Mouse (Mus musculus) small intestine, adult 2 months (tissue): ENCODE measurements around the gene Mapk13.

ENCODE experiments used
- CTCF ChIP-seq: fragments of 200-500 bp; IDR thresholded peaks from 2 replicates; pipeline ENCODE4 v1.5.1; 2012; ENCODE audit warnings: low read depth, mild to moderate bottlenecking, control low read depth, inconsistent platforms, low read length, moderate library complexity, mixed read lengths; ENCODE audit not compliant: insufficient replicate concordance, insufficient read length; ENCODE audit errors: extremely low read depth
- POLR2A ChIP-seq: fragments of 200-500 bp; IDR thresholded peaks from 2 replicates; pipeline ENCODE4 v1.6.1; 2012; ENCODE audit warnings: low read depth, mild to moderate bottlenecking, control low read depth, inconsistent platforms, low read length, moderate library complexity

DNA sequence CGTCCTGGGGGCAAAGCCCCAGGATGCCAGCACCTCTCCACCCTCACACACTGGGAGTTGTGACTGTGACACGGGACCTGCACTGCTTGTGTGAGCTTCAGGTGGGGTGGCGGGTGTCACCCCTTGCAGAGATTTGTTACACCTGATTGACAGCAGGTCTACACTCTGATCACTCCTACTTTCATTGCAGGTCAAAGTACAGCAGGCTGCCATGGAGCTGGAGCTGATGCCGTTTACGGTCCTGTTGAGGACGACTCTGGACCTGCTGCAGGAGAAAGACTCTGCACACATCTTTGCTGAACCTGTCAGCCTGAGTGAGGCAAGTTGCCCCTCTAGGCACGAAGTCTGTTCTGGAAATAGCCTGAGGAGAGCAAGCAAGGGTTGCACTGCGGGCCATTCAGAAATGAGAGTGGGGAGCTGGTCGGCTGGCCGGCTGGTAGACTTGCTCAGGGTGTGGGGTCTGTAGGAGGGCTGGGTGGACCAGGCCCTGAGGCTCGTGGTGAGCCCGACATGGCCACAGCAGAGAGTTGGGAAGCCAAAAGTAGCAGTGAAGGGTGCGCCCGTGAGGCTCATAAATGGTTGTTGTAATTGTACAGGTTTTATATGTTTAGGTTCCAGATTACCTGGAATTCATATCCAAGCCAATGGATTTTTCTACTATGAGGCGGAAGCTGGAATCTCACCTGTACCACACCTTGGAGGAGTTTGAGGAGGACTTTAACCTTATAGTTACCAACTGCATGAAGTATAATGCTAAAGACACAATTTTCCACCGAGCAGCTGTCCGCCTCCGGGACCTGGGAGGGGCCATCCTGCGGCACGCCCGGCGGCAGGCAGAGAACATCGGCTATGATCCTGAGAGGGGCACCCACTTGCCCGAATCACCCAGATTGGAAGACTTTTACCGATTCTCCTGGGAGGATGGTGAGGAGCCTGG is 48.0 kb downstream of the Mapk13 start:
- peak; percentile 47; the same call in 1 of the 2 replicates for TF ChIP-seq POLR2A
- TF ChIP-seq CTCF, result no peak
